Mouse (Mus musculus): ENCODE results near the gene Skap1. TPM values are rescaled to one million over a fixed set of nuclear protein-coding genes. Genes with fewer than 3 reads are reported as not detected.

Gene Skap1
- polyA plus RNA-seq, 1 experiment from 2014 or later, result 1.4 TPM

DNA sequence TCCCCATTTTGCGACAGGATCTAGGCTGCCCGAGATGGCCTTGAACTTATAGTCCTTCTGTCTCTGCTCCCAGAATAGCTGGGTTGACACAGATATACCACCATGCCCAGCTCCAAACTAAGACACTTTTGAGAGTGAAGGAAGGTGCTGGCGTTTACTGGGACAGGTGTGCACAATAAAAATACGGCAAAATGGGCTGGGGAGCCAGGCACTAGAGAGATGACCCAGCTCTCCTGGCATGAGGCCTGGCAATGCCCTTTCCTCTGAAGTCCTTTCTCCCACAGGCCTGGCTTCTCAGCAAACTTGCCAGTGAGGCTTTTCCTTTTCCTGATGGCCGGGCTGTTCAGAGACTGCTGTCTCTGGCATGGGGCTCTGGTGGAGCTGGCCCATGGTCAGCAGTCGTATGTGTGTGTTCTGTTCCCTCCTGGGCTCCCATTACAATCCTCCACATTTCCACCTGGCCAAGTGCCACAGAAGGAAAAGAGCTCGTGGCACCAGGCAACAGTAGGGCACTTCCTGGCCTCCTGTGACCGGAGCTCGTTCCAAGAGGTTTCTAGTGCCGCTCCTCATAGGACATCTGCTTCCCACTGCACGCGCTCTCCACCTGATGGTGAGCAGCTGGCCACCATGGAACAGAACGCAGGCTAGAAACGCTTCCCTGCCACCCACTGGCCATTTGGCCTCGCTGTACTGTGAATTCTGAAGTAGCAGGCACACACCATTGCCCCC is 298.5 kb downstream of the Skap1 start:
- Histone ChIP-seq H3K9ac (ENCODE audit: low read length) (0 out of 2 replicates have a peak overlapping the region, but pooled peaks have one; percentile 10), H3K4me1 (ENCODE audit: control insufficient read depth, insufficient read depth, low read length) (0 out of 2 replicates have a peak, but pooled peaks cover 2% of the 10 kb centered on the region)

DNA sequence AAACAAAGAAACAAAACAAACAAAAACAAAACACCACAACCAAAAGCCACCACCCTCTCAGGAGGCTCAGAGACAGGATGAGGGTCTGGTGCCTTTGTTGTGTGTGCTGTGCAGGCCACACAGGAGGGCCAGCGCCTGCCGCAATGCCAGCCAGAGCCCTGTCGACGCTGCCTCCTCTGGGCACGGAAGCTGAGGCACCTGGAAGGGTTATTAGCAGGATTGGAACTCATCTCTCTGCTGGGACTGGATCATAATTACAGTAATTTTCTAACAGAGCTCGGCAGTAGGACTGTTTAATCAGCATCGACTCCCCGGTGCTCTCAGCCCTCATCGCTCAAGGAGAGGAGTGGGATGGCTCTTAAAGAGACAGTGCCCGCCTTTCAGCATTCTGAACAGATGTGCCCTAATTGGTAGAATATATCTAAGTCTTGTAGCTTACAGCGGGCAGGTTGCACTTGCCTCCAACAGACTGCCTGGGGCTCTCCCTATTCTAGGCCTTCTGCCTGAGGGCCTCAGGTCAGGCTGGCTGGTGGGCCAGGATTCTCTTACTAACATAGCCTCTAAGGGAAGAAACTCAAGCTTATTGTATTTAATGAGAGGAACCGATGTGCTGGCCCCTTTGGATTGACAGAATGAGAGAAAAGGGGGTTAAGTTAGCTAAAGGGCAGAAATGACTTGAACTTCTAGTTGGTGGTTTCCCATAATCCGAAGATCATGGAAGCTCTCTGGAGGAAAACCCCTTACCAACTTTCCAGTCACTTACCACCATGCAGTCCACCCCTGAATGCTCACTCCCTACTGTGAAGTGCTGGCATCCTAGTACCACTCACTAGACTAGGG is 300.3 kb downstream of the Skap1 start:
- Histone ChIP-seq H3K9ac (ENCODE audit: low read length) (peak overlapping the region; percentile 33; the same call in 1 of the 2 replicates), H3K27me3 (ENCODE audit: control insufficient read depth, insufficient read depth, low read length) (no peaks in the 10 kb centered on the region), H3K27ac (ENCODE audit: low read length) (peak overlapping the region; percentile 73; the same call in 1 of the 2 replicates), H3K4me1 (ENCODE audit: control insufficient read depth, insufficient read depth, low read length) (0 out of 2 replicates have a peak, but pooled peaks cover 2% of the 10 kb centered on the region), H3K36me3 (ENCODE audit: control insufficient read depth, insufficient read depth, low read length) (no peaks in the 10 kb centered on the region), H3K9me3 (replicated peaks; ENCODE audit: control insufficient read depth, low read length) (no peaks in the 10 kb centered on the region), H3K4me2 (ENCODE audit: low read depth, low read length) (no peak overlapping the region), H3K4me3 (replicated peaks; ENCODE audit: low read length) (no peak overlapping the region)
- WGBS, result 59% methylated on average over 13 of the region's 13 CpGs
- ATAC-seq (ENCODE audit: insufficient read depth, low FRiP score), result no peak

More for the DNA sequence above, 298.5 kb downstream of the Skap1 start:
- no peak overlapping the region for H3K27ac ChIP-seq (ENCODE audit: low read length)
- no peaks in the 10 kb centered on the region for H3K9me3 ChIP-seq (replicated peaks; ENCODE audit: control insufficient read depth, low read length)
- WGBS, result 64% methylated on average over 15 of the region's 15 CpGs
- H3K4me3 ChIP-seq (replicated peaks; ENCODE audit: low read length), result no peak overlapping the region
- H3K4me2 ChIP-seq (ENCODE audit: low read depth, low read length), result no peak overlapping the region
- no peaks in the 10 kb centered on the region for H3K27me3 ChIP-seq (ENCODE audit: control insufficient read depth, insufficient read depth, low read length)
- no peak for ATAC-seq (ENCODE audit: insufficient read depth, low FRiP score)
- no peaks in the 10 kb centered on the region for H3K36me3 ChIP-seq (ENCODE audit: control insufficient read depth, insufficient read depth, low read length)

DNA sequence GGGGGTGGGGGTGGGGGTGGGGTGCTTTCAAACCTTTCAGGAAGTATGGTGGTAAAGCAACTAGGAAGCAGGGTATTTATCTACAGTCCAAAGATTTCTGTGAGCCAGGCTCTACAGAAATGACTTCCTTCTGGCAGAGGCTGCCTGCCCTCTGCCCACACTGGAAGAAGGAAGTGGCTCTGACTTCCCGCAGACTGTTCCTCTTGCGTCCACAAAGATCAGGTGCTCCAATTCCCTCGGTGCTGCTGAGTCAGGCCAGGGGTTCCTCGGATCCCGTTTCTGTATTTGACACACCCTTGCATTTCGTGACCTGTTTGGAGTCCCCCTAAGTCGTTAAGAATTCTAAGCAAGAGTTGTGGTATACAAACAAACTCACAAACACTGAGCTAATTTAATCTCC is 301.3 kb downstream of the Skap1 start:
- H3K27me3 ChIP-seq (ENCODE audit: control insufficient read depth, insufficient read depth, low read length), result no peaks in the 10 kb centered on the region
- no peak overlapping the region for H3K4me3 ChIP-seq (replicated peaks; ENCODE audit: low read length)
- no peak overlapping the region for H3K9ac ChIP-seq (ENCODE audit: low read length)
- H3K4me1 ChIP-seq (ENCODE audit: control insufficient read depth, insufficient read depth, low read length), result 0 out of 2 replicates have a peak, but pooled peaks cover 2% of the 10 kb centered on the region
- peak overlapping the region; percentile 73 for H3K27ac ChIP-seq (ENCODE audit: low read length)
- peak; percentile 63; the same call in 1 of the 2 replicates for ATAC-seq (ENCODE audit: insufficient read depth, low FRiP score)
- no peak overlapping the region for H3K4me2 ChIP-seq (ENCODE audit: low read depth, low read length)
- no peaks in the 10 kb centered on the region for H3K9me3 ChIP-seq (replicated peaks; ENCODE audit: control insufficient read depth, low read length)
- WGBS, result 64% methylated on average over 7 of the region's 7 CpGs
- H3K36me3 ChIP-seq (ENCODE audit: control insufficient read depth, insufficient read depth, low read length), result peaks cover 3% of the 10 kb centered on the region; the same call in 1 of the 2 replicates

GRCm38 (mm10) chr11:96766555-96766954 is 302.2 kb downstream of the Skap1 start:
- H3K36me3 ChIP-seq (ENCODE audit: control insufficient read depth, insufficient read depth, low read length), result peaks cover 3% of the 10 kb centered on the region; the same call in 1 of the 2 replicates
- no peak overlapping the region for H3K4me2 ChIP-seq (ENCODE audit: low read depth, low read length)
- no peak overlapping the region for H3K4me3 ChIP-seq (replicated peaks; ENCODE audit: low read length)
- ATAC-seq (ENCODE audit: insufficient read depth, low FRiP score), result no peak
- 68% methylated on average over 12 of the region's 12 CpGs for WGBS
- H3K9me3 ChIP-seq (replicated peaks; ENCODE audit: control insufficient read depth, low read length), result no peaks in the 10 kb centered on the region
- H3K4me1 ChIP-seq (ENCODE audit: control insufficient read depth, insufficient read depth, low read length), result 0 out of 2 replicates have a peak, but pooled peaks cover 2% of the 10 kb centered on the region
- H3K27ac ChIP-seq (ENCODE audit: low read length), result peak overlapping the region; percentile 73
- no peaks in the 10 kb centered on the region for H3K27me3 ChIP-seq (ENCODE audit: control insufficient read depth, insufficient read depth, low read length)
- H3K9ac ChIP-seq (ENCODE audit: low read length), result 0 out of 2 replicates have a peak overlapping the region, but pooled peaks have one; percentile 11

- peaks cover 3% of the 10 kb centered on the region; the same call in 1 of the 2 replicates for H3K36me3 ChIP-seq (ENCODE audit: control insufficient read depth, insufficient read depth, low read length)
- no peak overlapping the region for H3K4me2 ChIP-seq (ENCODE audit: low read depth, low read length)
- no peak overlapping the region for H3K27ac ChIP-seq (ENCODE audit: low read length)
- no peaks in the 10 kb centered on the region for H3K9me3 ChIP-seq (replicated peaks; ENCODE audit: control insufficient read depth, low read length)
- no peak overlapping the region for H3K4me3 ChIP-seq (replicated peaks; ENCODE audit: low read length)
- WGBS, result 60% methylated on average over 7 of the region's 7 CpGs
- no peak overlapping the region for H3K9ac ChIP-seq (ENCODE audit: low read length)
- no peaks in the 10 kb centered on the region for H3K27me3 ChIP-seq (ENCODE audit: control insufficient read depth, insufficient read depth, low read length)
- no peak for ATAC-seq (ENCODE audit: insufficient read depth, low FRiP score)
- H3K4me1 ChIP-seq (ENCODE audit: control insufficient read depth, insufficient read depth, low read length), result 0 out of 2 replicates have a peak, but pooled peaks cover 2% of the 10 kb centered on the region
Observed at GRCm38 (mm10) chr11:96767096-96767495, 302.7 kb downstream of the Skap1 start.

GRCm38 (mm10) chr11:96768240-96768639 is 303.8 kb downstream of the Skap1 start:
- no peak overlapping the region for H3K4me3 ChIP-seq (replicated peaks; ENCODE audit: low read length)
- no peaks in the 10 kb centered on the region for H3K27me3 ChIP-seq (ENCODE audit: control insufficient read depth, insufficient read depth, low read length)
- H3K4me1 ChIP-seq (ENCODE audit: control insufficient read depth, insufficient read depth, low read length), result 0 out of 2 replicates have a peak, but pooled peaks cover 2% of the 10 kb centered on the region
- H3K27ac ChIP-seq (ENCODE audit: low read length), result 0 out of 2 replicates have a peak overlapping the region, but pooled peaks have one; percentile 35
- no peak for ATAC-seq (ENCODE audit: insufficient read depth, low FRiP score)
- peaks cover 3% of the 10 kb centered on the region; the same call in 1 of the 2 replicates for H3K36me3 ChIP-seq (ENCODE audit: control insufficient read depth, insufficient read depth, low read length)
- H3K4me2 ChIP-seq (ENCODE audit: low read depth, low read length), result no peak overlapping the region
- H3K9me3 ChIP-seq (replicated peaks; ENCODE audit: control insufficient read depth, low read length), result no peaks in the 10 kb centered on the region
- no peak overlapping the region for H3K9ac ChIP-seq (ENCODE audit: low read length)
- 53% methylated on average over 9 of the region's 9 CpGs for WGBS

GRCm38 (mm10) chr11:96771274-96771975 is 307.0 kb downstream of the Skap1 start:
- no peaks in the 10 kb centered on the region for H3K27me3 ChIP-seq (ENCODE audit: control insufficient read depth, insufficient read depth, low read length)
- ATAC-seq (ENCODE audit: insufficient read depth, low FRiP score), result no peak
- H3K9me3 ChIP-seq (replicated peaks; ENCODE audit: control insufficient read depth, low read length), result no peaks in the 10 kb centered on the region
- no peak overlapping the region for H3K27ac ChIP-seq (ENCODE audit: low read length)
- peaks cover 3% of the 10 kb centered on the region; the same call in 1 of the 2 replicates for H3K36me3 ChIP-seq (ENCODE audit: control insufficient read depth, insufficient read depth, low read length)
- 0 out of 2 replicates have a peak, but pooled peaks cover 2% of the 10 kb centered on the region for H3K4me1 ChIP-seq (ENCODE audit: control insufficient read depth, insufficient read depth, low read length)
- no peak overlapping the region for H3K4me3 ChIP-seq (replicated peaks; ENCODE audit: low read length)
- H3K4me2 ChIP-seq (ENCODE audit: low read depth, low read length), result no peak overlapping the region
- 94% methylated on average over 9 of the region's 9 CpGs for WGBS
- no peak overlapping the region for H3K9ac ChIP-seq (ENCODE audit: low read length)

- H3K4me3 ChIP-seq (replicated peaks; ENCODE audit: low read length), result no peak overlapping the region
- WGBS, result 89% methylated on average over 9 of the region's 9 CpGs
- no peak overlapping the region for H3K9ac ChIP-seq (ENCODE audit: low read length)
Observed at GRCm38 (mm10) chr11:96772413-96772812, 308.0 kb downstream of the Skap1 start.

More at GRCm38 (mm10) chr11:96772413-96772812, 308.0 kb downstream of the Skap1 start:
- Histone ChIP-seq H3K27me3 (ENCODE audit: control insufficient read depth, insufficient read depth, low read length) (no peaks in the 10 kb centered on the region), H3K9me3 (replicated peaks; ENCODE audit: control insufficient read depth, low read length) (no peaks in the 10 kb centered on the region), H3K4me1 (ENCODE audit: control insufficient read depth, insufficient read depth, low read length) (0 out of 2 replicates have a peak, but pooled peaks cover 7% of the 10 kb centered on the region), H3K27ac (ENCODE audit: low read length) (no peak overlapping the region), H3K36me3 (ENCODE audit: control insufficient read depth, insufficient read depth, low read length) (peaks cover 3% of the 10 kb centered on the region; the same call in 1 of the 2 replicates), H3K4me2 (ENCODE audit: low read depth, low read length) (no peak overlapping the region)
- no peak for ATAC-seq (ENCODE audit: insufficient read depth, low FRiP score)

All from stomach, embryonic 16.5 days (tissue).